12 mouse cellular contexts compared by ENCODE assay signal in genomic region chr11:102147213-102147989, GRCm38 (mm10). TPM values are rescaled to one million over a fixed set of nuclear protein-coding genes. Genes with fewer than 3 reads are reported as not detected.
DNase-seq lines count a peak whose midpoint lies in the region; ATAC-seq and TF ChIP-seq lines count a peak whose summit lies in the region.
"Had no signal": no experiment of that assay in that cellular context is flagged by ENCODE, and none has a peak within 500 bp of the region (broad histone marks: within the 10 kb centered on the region; RNA-seq: fewer than 3 reads in every experiment).

No protein-coding gene starts in this region.

- no peak for TF ChIP-seq POLR2A in small intestine, adult 2 months (IDR thresholded peaks at IDR 0.05; ENCODE audit: low read depth, low read length)

- H3K4me3 ChIP-seq in forebrain, embryonic 10.5 days = peak overlapping the region; percentile 33
- no peak overlapping the region for H3K4me3 ChIP-seq in forebrain, embryonic 16.5 days (replicated peaks; ENCODE audit: low read length)
- peak overlapping the region; percentile 1 for H3K4me3 ChIP-seq in lung, embryonic 14.5 days (ENCODE audit: low read depth, low read length)
- peak overlapping the region; percentile 61 for H3K4me3 ChIP-seq in intestine, embryonic 16.5 days (ENCODE audit: low read length)
- peak overlapping the region; percentile 85 for H3K4me3 ChIP-seq in small intestine, adult 2 months (ENCODE audit: low read depth, low read length)

- no peak overlapping the region for H3K9ac ChIP-seq in forebrain, embryonic 16.5 days (replicated peaks; ENCODE audit: low read depth, low read length)
- no peak overlapping the region for H3K9ac ChIP-seq in lung, embryonic 14.5 days
- H3K9ac ChIP-seq in intestine, embryonic 16.5 days (ENCODE audit: low read depth, low read length) = peak overlapping the region; percentile 42

- WGBS in forebrain, embryonic 10.5 days = 14% methylated on average over 34 of the region's 34 CpGs
- 10% methylated on average over 34 of the region's 34 CpGs for WGBS in forebrain, embryonic 16.5 days
- WGBS in lung, embryonic 14.5 days = 9% methylated on average over 34 of the region's 34 CpGs
- WGBS in intestine, embryonic 16.5 days = 18% methylated on average over 34 of the region's 34 CpGs
- 61% methylated on average over 34 of the region's 34 CpGs for WGBS in small intestine, adult 2 months

- no peak for ATAC-seq in forebrain, embryonic 16.5 days
- ATAC-seq in lung, embryonic 14.5 days (ENCODE audit: insufficient read depth) = no peak
- ATAC-seq in intestine, embryonic 16.5 days = no peak

- H3K36me3 ChIP-seq in forebrain, embryonic 10.5 days (replicated peaks) = peaks cover 2% of the 10 kb centered on the region; the same call in 1 of the 2 replicates
- no peaks in the 10 kb centered on the region for H3K36me3 ChIP-seq in forebrain, embryonic 16.5 days (ENCODE audit: control insufficient read depth, insufficient read depth)
- no peaks in the 10 kb centered on the region for H3K36me3 ChIP-seq in lung, embryonic 14.5 days (ENCODE audit: insufficient read depth)
- H3K36me3 ChIP-seq in intestine, embryonic 16.5 days (ENCODE audit: control insufficient read depth, insufficient read depth, low read length) = no peaks in the 10 kb centered on the region
- peaks cover 38% of the 10 kb centered on the region for H3K36me3 ChIP-seq in small intestine, adult 2 months (ENCODE audit: control insufficient read depth, insufficient read depth, low read length)

- peaks cover 75% of the 10 kb centered on the region for H3K27me3 ChIP-seq in forebrain, embryonic 10.5 days (ENCODE audit: poor library complexity, severe bottlenecking)
- peaks cover 60% of the 10 kb centered on the region for H3K27me3 ChIP-seq in forebrain, embryonic 16.5 days (replicated peaks; ENCODE audit: control insufficient read depth, insufficient read depth, low read length)
- peaks cover 51% of the 10 kb centered on the region for H3K27me3 ChIP-seq in lung, embryonic 14.5 days (ENCODE audit: insufficient read depth, low read length)
- H3K27me3 ChIP-seq in intestine, embryonic 16.5 days (replicated peaks; ENCODE audit: control insufficient read depth, insufficient read depth, low read length) = peaks cover 36% of the 10 kb centered on the region
- H3K27me3 ChIP-seq in small intestine, adult 2 months (ENCODE audit: control insufficient read depth, insufficient read depth, low read length) = no peaks in the 10 kb centered on the region; the same call in 1 of the 2 replicates

- no peak overlapping the region for H3K4me2 ChIP-seq in forebrain, embryonic 16.5 days (ENCODE audit: low read length)
- 0 out of 2 replicates have a peak overlapping the region, but pooled peaks have one; percentile 1 for H3K4me2 ChIP-seq in lung, embryonic 14.5 days
- H3K4me2 ChIP-seq in intestine, embryonic 16.5 days (ENCODE audit: low read depth, low read length) = peak overlapping the region; percentile 60

- H3K9me3 ChIP-seq in forebrain, embryonic 10.5 days = no peaks in the 10 kb centered on the region
- H3K9me3 ChIP-seq in forebrain, embryonic 16.5 days (ENCODE audit: control insufficient read depth, low read length) = no peaks in the 10 kb centered on the region
- H3K9me3 ChIP-seq in lung, embryonic 14.5 days (ENCODE audit: low read depth, low read length) = no peaks in the 10 kb centered on the region
- H3K9me3 ChIP-seq in intestine, embryonic 16.5 days (ENCODE audit: control insufficient read depth, low read length) = no peaks in the 10 kb centered on the region

- H3K4me1 ChIP-seq in forebrain, embryonic 10.5 days = peaks cover 30% of the 10 kb centered on the region
- H3K4me1 ChIP-seq in forebrain, embryonic 16.5 days (replicated peaks; ENCODE audit: control insufficient read depth, insufficient read depth, low read length) = peaks cover 12% of the 10 kb centered on the region
- peaks cover 4% of the 10 kb centered on the region; the same call in 1 of the 2 replicates for H3K4me1 ChIP-seq in lung, embryonic 14.5 days (ENCODE audit: insufficient read depth)
- peaks cover 14% of the 10 kb centered on the region for H3K4me1 ChIP-seq in intestine, embryonic 16.5 days (ENCODE audit: control insufficient read depth, insufficient read depth, low read length)
- H3K4me1 ChIP-seq in small intestine, adult 2 months (ENCODE audit: control insufficient read depth, insufficient read depth, insufficient read length, low read length) = peaks cover 18% of the 10 kb centered on the region

- no peak overlapping the region for H3K27ac ChIP-seq in forebrain, embryonic 10.5 days
- H3K27ac ChIP-seq in forebrain, embryonic 16.5 days (ENCODE audit: low read length) = no peak overlapping the region
- H3K27ac ChIP-seq in lung, embryonic 14.5 days (ENCODE audit: low read depth) = no peak overlapping the region
- no peak overlapping the region for H3K27ac ChIP-seq in intestine, embryonic 16.5 days (ENCODE audit: low read length)
- no peak overlapping the region for H3K27ac ChIP-seq in small intestine, adult 2 months (ENCODE audit: insufficient read depth, low read depth, low read length)
- H3K27ac ChIP-seq: macrophage had no signal

- no peak for DNase-seq in forebrain, embryonic 10.5 days (ENCODE audit: extremely low spot score, low spot score)
- no peak for DNase-seq in lung, embryonic 14.5 days
- DNase-seq in lung, postnatal 4 days = no peak
- DNase-seq in ovary, postnatal 14 days (ENCODE audit: low spot score) = no peak
- no peak for DNase-seq in frontal cortex, adult 2 months (ENCODE audit: extremely low spot score in 1 of 2, low spot score in 1 of 2)
- DNase-seq: B cell, adult 2 months; cerebellum, adult 9-11 months; gastrocnemius, postnatal 14 days had no signal

- 0 out of 2 replicates have a peak, but pooled peaks have one; percentile 10 for TF ChIP-seq CTCF in lung, embryonic 14.5 days (IDR thresholded peaks at IDR 0.05; ENCODE audit: low read depth)
- TF ChIP-seq CTCF in small intestine, adult 2 months (IDR thresholded peaks at IDR 0.05; ENCODE audit: extremely low read depth, insufficient read length, insufficient replicate concordance, low read depth, low read length) = no peak

RNA-seq across cellular contexts. Expression of gene Nags, which starts 2.1 kb away (rescaled TPM):
- not detected in 2 replicates for polyA plus RNA-seq in forebrain, embryonic 10.5 days (2016; fragmentation: Nextera tagmentation; extraction: Ambion mirVana)
- not detected in 2 replicates for polyA plus RNA-seq in forebrain, embryonic 16.5 days (2015; fragmentation: Nextera tagmentation; extraction: Ambion mirVana)
- not detected in 2 replicates for polyA plus RNA-seq in lung, embryonic 14.5 days (2014; fragmentation: Nextera tagmentation; extraction: Ambion mirVana)
- polyA plus RNA-seq in intestine, embryonic 16.5 days (2015; fragmentation: Nextera tagmentation; extraction: Ambion mirVana) = 33.8 and 39.1 TPM in 2 replicates
- 44.2 and 87.7 TPM in 2 replicates for polyA plus RNA-seq in small intestine, adult 2 months (2012; rRNA removed)
- polyA plus RNA-seq in frontal cortex, adult 2 months (2012; rRNA removed) = 0.04 and 0.06 TPM in 2 replicates
- polyA plus RNA-seq: macrophage had no signal

RNA-seq across cellular contexts. Expression of gene Tmem101, which starts 8.8 kb away (rescaled TPM):
- 37.3 and 39.8 TPM in 2 replicates for polyA plus RNA-seq in forebrain, embryonic 10.5 days (2016; fragmentation: Nextera tagmentation; extraction: Ambion mirVana)
- polyA plus RNA-seq in forebrain, embryonic 16.5 days (2015; fragmentation: Nextera tagmentation; extraction: Ambion mirVana) = 43.9 and 44.7 TPM in 2 replicates
- polyA plus RNA-seq in lung, embryonic 14.5 days (2014; fragmentation: Nextera tagmentation; extraction: Ambion mirVana) = 26.3 and 26.8 TPM in 2 replicates
- 23.4 and 26.0 TPM in 2 replicates for polyA plus RNA-seq in intestine, embryonic 16.5 days (2015; fragmentation: Nextera tagmentation; extraction: Ambion mirVana)
- 8.3 and 13.0 TPM in 2 replicates for polyA plus RNA-seq in small intestine, adult 2 months (2012; rRNA removed)
- polyA plus RNA-seq in frontal cortex, adult 2 months (2012; rRNA removed) = 28.1 TPM in 2 replicates

RNA-seq across cellular contexts. Expression of gene Lsm12, which starts 37.7 kb away (rescaled TPM):
- 137 and 141 TPM in 2 replicates for polyA plus RNA-seq in forebrain, embryonic 10.5 days (2016; fragmentation: Nextera tagmentation; extraction: Ambion mirVana)
- polyA plus RNA-seq in forebrain, embryonic 16.5 days (2015; fragmentation: Nextera tagmentation; extraction: Ambion mirVana) = 103 and 123 TPM in 2 replicates
- polyA plus RNA-seq in lung, embryonic 14.5 days (2014; fragmentation: Nextera tagmentation; extraction: Ambion mirVana) = 93.2 and 109 TPM in 2 replicates
- 87.9 and 115 TPM in 2 replicates for polyA plus RNA-seq in intestine, embryonic 16.5 days (2015; fragmentation: Nextera tagmentation; extraction: Ambion mirVana)
- polyA plus RNA-seq in small intestine, adult 2 months (2012; rRNA removed) = 8.3 and 18.7 TPM in 2 replicates
- 32.9 and 35.5 TPM in 2 replicates for polyA plus RNA-seq in frontal cortex, adult 2 months (2012; rRNA removed)

RNA-seq across cellular contexts. Expression of gene Pyy, which starts 39.8 kb away (rescaled TPM):
- not detected in 2 replicates for polyA plus RNA-seq in forebrain, embryonic 10.5 days (2016; fragmentation: Nextera tagmentation; extraction: Ambion mirVana)
- polyA plus RNA-seq in forebrain, embryonic 16.5 days (2015; fragmentation: Nextera tagmentation; extraction: Ambion mirVana) = not detected in 2 replicates
- not detected in 2 replicates for polyA plus RNA-seq in lung, embryonic 14.5 days (2014; fragmentation: Nextera tagmentation; extraction: Ambion mirVana)
- 62.9 and 67.0 TPM in 2 replicates for polyA plus RNA-seq in intestine, embryonic 16.5 days (2015; fragmentation: Nextera tagmentation; extraction: Ambion mirVana)
- 137 and 596 TPM in 2 replicates for polyA plus RNA-seq in small intestine, adult 2 months (2012; rRNA removed)
- polyA plus RNA-seq in frontal cortex, adult 2 months (2012; rRNA removed) = not detected in 2 replicates
- polyA plus RNA-seq: macrophage had no signal

RNA-seq across cellular contexts. Expression of gene G6pc3, which starts 42.0 kb away (rescaled TPM):
- 38.0 and 39.5 TPM in 2 replicates for polyA plus RNA-seq in forebrain, embryonic 10.5 days (2016; fragmentation: Nextera tagmentation; extraction: Ambion mirVana)
- 21.5 and 26.2 TPM in 2 replicates for polyA plus RNA-seq in forebrain, embryonic 16.5 days (2015; fragmentation: Nextera tagmentation; extraction: Ambion mirVana)
- 31.0 and 34.5 TPM in 2 replicates for polyA plus RNA-seq in lung, embryonic 14.5 days (2014; fragmentation: Nextera tagmentation; extraction: Ambion mirVana)
- 26.7 and 32.1 TPM in 2 replicates for polyA plus RNA-seq in intestine, embryonic 16.5 days (2015; fragmentation: Nextera tagmentation; extraction: Ambion mirVana)
- 41.0 and 53.8 TPM in 2 replicates for polyA plus RNA-seq in small intestine, adult 2 months (2012; rRNA removed)
- 87.5 and 91.4 TPM in 2 replicates for polyA plus RNA-seq in frontal cortex, adult 2 months (2012; rRNA removed)

Comparison
In these comparisons a context has a peak if more than half of its experiments do, and no peak if none do; other contexts are left out.
1. RNA of gene Nags, which starts 2.1 kb away (polyA plus RNA-seq): 44.2 to 87.7 TPM in small intestine, adult 2 months and 33.8 to 39.1 TPM in intestine, embryonic 16.5 days; not detected in lung, embryonic 14.5 days, not detected in forebrain, embryonic 10.5 days, 0.04 to 0.06 TPM in frontal cortex, adult 2 months and not detected in forebrain, embryonic 16.5 days; every median in the first group is over 10 times any median in the second.